Mouse (Mus musculus): ENCODE results near the gene Tctex1d4.

Tctex1d4 gene

GRCm38 (mm10) chr4:117126675-117127290, at the start of gene Tctex1d4:
Gene Tctex1d4, plus strand, starts transcription at chr4:117126794.
- no peak for DNase-seq

GRCm38 (mm10) chr4:117087948-117088640, 38.5 kb upstream of the Tctex1d4 start:
- no peak for DNase-seq

GRCm38 (mm10) chr4:117090586-117090985, 36.0 kb upstream of the Tctex1d4 start:
- no peak for DNase-seq

- no peak for DNase-seq
These were observed 31.8 kb upstream of the Tctex1d4 start for GRCm38 (mm10) chr4:117094626-117095361.

- DNase-seq: peak; percentile 86 to 91
These were observed 30.8 kb upstream of the Tctex1d4 start, which contains the start of gene Ptch2 for GRCm38 (mm10) chr4:117095551-117096452. Gene Ptch2, plus strand, starts transcription at chr4:117096075.

- DNase-seq: peak in 1 of 2 experiments; percentile 46
These were observed 29.9 kb upstream of the Tctex1d4 start for GRCm38 (mm10) chr4:117096666-117097065.

GRCm38 (mm10) chr4:117097969-117098763, 28.4 kb upstream of the Tctex1d4 start:
- DNase-seq: peak in 1 of 2 experiments; percentile 34

GRCm38 (mm10) chr4:117098764-117099036, 27.9 kb upstream of the Tctex1d4 start:
- no peak for DNase-seq

- DNase-seq: no peak
These were observed 26.6 kb upstream of the Tctex1d4 start for GRCm38 (mm10) chr4:117100036-117100435.

GRCm38 (mm10) chr4:117101218-117101617, 25.4 kb upstream of the Tctex1d4 start:
- peak; percentile 68 to 74 for DNase-seq

- no peak for DNase-seq
These were observed 21.9 kb upstream of the Tctex1d4 start for GRCm38 (mm10) chr4:117104672-117105071.

- DNase-seq: peak in 1 of 2 experiments; percentile 45
These were observed 21.5 kb upstream of the Tctex1d4 start for GRCm38 (mm10) chr4:117105127-117105526.

GRCm38 (mm10) chr4:117107813-117108523, 18.6 kb upstream of the Tctex1d4 start:
- no peak for DNase-seq

GRCm38 (mm10) chr4:117108524-117108849, 18.1 kb upstream of the Tctex1d4 start:
- no peak for DNase-seq

- no peak for DNase-seq
These were observed 17.3 kb upstream of the Tctex1d4 start for GRCm38 (mm10) chr4:117109330-117109729.

- DNase-seq: no peak
These were observed 16.3 kb upstream of the Tctex1d4 start for GRCm38 (mm10) chr4:117110249-117110648.

GRCm38 (mm10) chr4:117110985-117111384, 15.6 kb upstream of the Tctex1d4 start:
- no peak for DNase-seq

GRCm38 (mm10) chr4:117113237-117113636, 13.4 kb upstream of the Tctex1d4 start:
- DNase-seq: no peak

GRCm38 (mm10) chr4:117115592-117115991, 11.0 kb upstream of the Tctex1d4 start:
- peak in 1 of 2 experiments; percentile 1 for DNase-seq

- DNase-seq: no peak
These were observed 8.7 kb upstream of the Tctex1d4 start for GRCm38 (mm10) chr4:117117931-117118330.

- peak in 1 of 2 experiments; percentile 32 for DNase-seq
These were observed 7.0 kb upstream of the Tctex1d4 start for GRCm38 (mm10) chr4:117119636-117120035.

All from cerebellum, postnatal 10 days (tissue).